Mouse (Mus musculus) liver, adult 2 months (tissue): ENCODE measurements around the gene Slc16a8. TPM values are rescaled to one million over a fixed set of nuclear protein-coding genes. Genes with fewer than 3 reads are reported as not detected.

Source experiments
- DNase-seq: peaks from one replicate; pipeline ENCODE4 v3.0.0-alpha.2; 2011; ENCODE audit warnings: low read depth, low spot score; ENCODE audit errors: extremely low read depth
- H3K27ac ChIP-seq: fragments of 200-500 bp; replicated peaks from 2 replicates; pipeline ENCODE4 v1.5.1; 2012; ENCODE audit warnings: low read depth, mild to moderate bottlenecking, control low read depth, inconsistent platforms, low read length; ENCODE audit not compliant: insufficient read depth
- H3K27me3 ChIP-seq: fragments of 200-500 bp; 2 replicates; pipeline ENCODE4 v1.6.1; 2012; ENCODE audit warnings: mild to moderate bottlenecking, moderate library complexity, low read length, inconsistent platforms; ENCODE audit not compliant: control insufficient read depth, insufficient read depth
- H3K36me3 ChIP-seq: fragments of 200-500 bp; 2 replicates; pipeline ENCODE4 v1.6.1; 2012; ENCODE audit warnings: low read length, inconsistent platforms; ENCODE audit not compliant: control insufficient read depth, insufficient read depth
- H3K4me1 ChIP-seq: fragments of 200-500 bp; 2 replicates; pipeline ENCODE4 v1.6.1; 2011; ENCODE audit warnings: low read length; ENCODE audit not compliant: control insufficient read depth, insufficient read depth
- H3K4me3 ChIP-seq: fragments of 200-500 bp; 2 replicates; pipeline ENCODE4 v1.5.1; 2011; ENCODE audit warnings: low read depth, mild to moderate bottlenecking, control low read depth, low read length, moderate library complexity; ENCODE audit not compliant: insufficient read depth
- H3K79me2 ChIP-seq: fragments of 200-500 bp; 2 replicates; pipeline ENCODE4 v1.6.1; 2012; ENCODE audit warnings: inconsistent platforms, mild to moderate bottlenecking, low read length, moderate library complexity; ENCODE audit not compliant: control insufficient read depth, insufficient read depth
- H3K9ac ChIP-seq: fragments of 200-500 bp; 2 replicates; pipeline ENCODE4 v1.6.1; 2012; ENCODE audit warnings: low read depth, mild to moderate bottlenecking, control low read depth, inconsistent platforms, low read length
- CTCF ChIP-seq: fragments of 200-500 bp; IDR thresholded peaks from 2 replicates; pipeline ENCODE4 v1.5.1; 2011; ENCODE audit warnings: low read depth, low read length, control low read depth
- POLR2A ChIP-seq: fragments of 200-500 bp; IDR thresholded peaks from 2 replicates; pipeline ENCODE4 v1.6.1; 2011; ENCODE audit warnings: low read length, control low read depth; ENCODE audit not compliant: insufficient read depth; ENCODE audit errors: extremely low read depth
- WGBS: fragments of 180-500 bp; shearing (Covaris S2); methylation state at CpG from one replicate; pipeline ENCODE4 v1.1.7; 2018; 5-methylcytosine and 5-hydroxymethylcytosine counted together
- polyA plus RNA-seq: library from polyadenylated mRNA; depleted of rRNA; stranded (reverse); fragments of >200 nt; gene quantifications from 2 replicates; pipeline ENCODE4 v1.2.3, GENCODE M21; 2012; rRNA removed
- total RNA-seq: library from RNA; depleted of rRNA; stranded (reverse); fragments of >200 nt; gene quantifications from 2 replicates; pipeline ENCODE4 v1.2.3, GENCODE M21; 2014; rRNA removed

Gene Slc16a8
- total RNA-seq, result not detected in 2 replicates
- not detected in 2 replicates for polyA plus RNA-seq

- Histone ChIP-seq H3K36me3 (no peaks in the 10 kb centered on the region), H3K4me1 (no peaks in the 10 kb centered on the region), H3K27me3 (peaks cover 2% of the 10 kb centered on the region; the same call in 1 of the 2 replicates), H3K4me3 (no peak within 1 kb of the TSS), H3K79me2 (no peaks in the 10 kb centered on the region), H3K27ac (no peak within 1 kb of the TSS), H3K9ac (no peak within 1 kb of the TSS)
- no peak for TF ChIP-seq CTCF
- TF ChIP-seq POLR2A, result no peak
- no peak for DNase-seq
- 51% methylated on average over 3 of the region's 3 CpGs for WGBS
Observed at GRCm38 (mm10) chr15:79254661-79255060, at the start of gene Slc16a8. Slc16a8 (minus strand) TSS chr15:79254761.

DNA sequence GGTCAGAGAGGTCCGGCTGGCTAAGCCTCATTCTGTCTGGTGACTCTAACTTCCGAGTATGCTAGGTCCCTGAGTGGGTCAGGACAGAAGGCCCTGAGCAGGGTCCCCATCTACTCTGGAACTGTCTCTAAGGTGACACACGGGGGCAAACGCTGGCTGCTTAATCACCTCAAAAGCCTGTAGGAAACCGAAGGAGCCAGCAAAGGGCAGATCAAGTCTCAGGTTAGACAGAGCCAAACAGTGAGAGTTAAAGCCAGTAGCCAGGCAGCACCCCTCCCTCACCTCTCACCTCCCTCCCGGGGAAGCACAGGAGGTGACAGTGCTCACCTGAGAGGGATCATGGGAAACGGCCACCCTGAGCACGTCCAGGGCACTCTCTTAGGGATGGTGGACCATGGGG, 49.2 kb upstream of the Slc16a8 start:
- H3K36me3 ChIP-seq, result no peaks in the 10 kb centered on the region; the same call in 1 of the 2 replicates
- no peak overlapping the region for H3K4me3 ChIP-seq
- DNase-seq, result no peak
- WGBS, result 91% methylated on average over 8 of the region's 8 CpGs
- H3K27ac ChIP-seq, result no peak overlapping the region
- no peaks in the 10 kb centered on the region for H3K27me3 ChIP-seq
- no peak overlapping the region for H3K9ac ChIP-seq
- no peaks in the 10 kb centered on the region for H3K79me2 ChIP-seq
- H3K4me1 ChIP-seq, result no peaks in the 10 kb centered on the region
- TF ChIP-seq CTCF (no peak), POLR2A (no peak)

DNA sequence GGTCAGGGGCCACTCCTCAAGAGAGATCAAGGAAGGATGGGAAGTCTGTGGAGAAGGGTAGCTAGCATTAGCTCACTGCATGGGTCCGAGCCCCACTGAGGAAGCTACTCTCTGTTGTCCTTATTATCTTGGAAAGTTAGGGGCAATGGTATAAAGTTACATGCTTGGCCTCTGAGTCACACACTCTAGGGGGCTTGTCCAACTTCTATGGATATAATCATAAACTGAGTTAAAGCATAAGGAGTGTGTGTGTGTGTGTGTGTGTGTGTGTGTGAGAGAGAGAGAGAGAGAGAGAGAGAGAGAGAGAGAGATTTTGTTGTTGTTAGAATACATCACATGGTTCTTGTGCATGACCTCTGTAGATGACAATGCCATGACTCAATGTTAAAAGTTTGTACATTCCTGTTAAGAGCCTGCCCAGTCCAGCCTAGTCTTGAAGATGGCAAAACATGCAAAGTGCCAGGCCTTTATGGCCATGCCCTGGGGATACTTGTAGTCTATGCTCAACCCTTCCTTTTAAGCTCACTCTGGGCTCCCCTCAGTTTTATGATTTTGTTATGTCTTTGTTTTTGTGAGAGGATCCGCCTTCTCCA, 45.1 kb upstream of the Slc16a8 start:
- no peak for TF ChIP-seq POLR2A
- H3K4me3 ChIP-seq, result no peak overlapping the region
- WGBS, result 96% methylated on average over 2 of the region's 2 CpGs
- H3K9ac ChIP-seq, result no peak overlapping the region
- H3K79me2 ChIP-seq, result no peaks in the 10 kb centered on the region
- no peaks in the 10 kb centered on the region; the same call in 1 of the 2 replicates for H3K36me3 ChIP-seq
- no peaks in the 10 kb centered on the region for H3K27me3 ChIP-seq
- no peak for DNase-seq
- no peak overlapping the region for H3K27ac ChIP-seq
- H3K4me1 ChIP-seq, result no peaks in the 10 kb centered on the region

GRCm38 (mm10) chr15:79298553-79298952, 44.0 kb upstream of the Slc16a8 start:
- Histone ChIP-seq H3K4me3 (no peak overlapping the region), H3K36me3 (no peaks in the 10 kb centered on the region; the same call in 1 of the 2 replicates), H3K4me1 (no peaks in the 10 kb centered on the region), H3K27me3 (no peaks in the 10 kb centered on the region), H3K79me2 (no peaks in the 10 kb centered on the region), H3K9ac (no peak overlapping the region), H3K27ac (no peak overlapping the region)
- DNase-seq, result no peak
- 98% methylated on average over 6 of the region's 6 CpGs for WGBS
- TF ChIP-seq POLR2A (no peak), CTCF (no peak)

DNA sequence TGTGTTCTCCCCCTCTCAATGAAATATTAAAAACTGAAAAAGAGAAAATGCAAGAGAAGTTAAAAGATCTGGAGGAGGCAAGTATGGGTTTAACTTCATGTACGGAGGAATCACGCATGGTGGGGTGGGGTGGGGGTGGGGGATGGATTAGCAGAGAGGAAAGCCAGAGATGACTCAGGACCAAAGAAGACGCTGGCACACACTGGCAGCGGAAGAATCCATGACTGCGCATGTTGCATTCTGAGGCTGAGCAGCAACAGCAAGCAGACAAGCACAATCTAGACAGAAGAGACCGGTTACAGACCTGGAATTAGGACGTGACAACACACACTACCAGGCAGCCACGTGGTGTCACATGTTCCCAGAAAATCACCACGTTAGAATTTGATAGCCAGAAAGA, 38.2 kb upstream of the Slc16a8 start:
- Histone ChIP-seq H3K79me2 (no peaks in the 10 kb centered on the region), H3K9ac (no peak overlapping the region), H3K36me3 (peaks cover 2% of the 10 kb centered on the region; the same call in 1 of the 2 replicates), H3K27me3 (no peaks in the 10 kb centered on the region), H3K4me3 (no peak overlapping the region), H3K27ac (no peak overlapping the region), H3K4me1 (no peaks in the 10 kb centered on the region)
- TF ChIP-seq CTCF, result no peak
- no peak for TF ChIP-seq POLR2A
- 91% methylated on average over 9 of the region's 9 CpGs for WGBS
- DNase-seq, result no peak

GRCm38 (mm10) chr15:79290340-79290739, 35.8 kb upstream of the Slc16a8 start:
- Histone ChIP-seq H3K9ac (no peak overlapping the region), H3K4me1 (no peaks in the 10 kb centered on the region), H3K27me3 (no peaks in the 10 kb centered on the region), H3K79me2 (no peaks in the 10 kb centered on the region), H3K36me3 (peaks cover 2% of the 10 kb centered on the region; the same call in 1 of the 2 replicates), H3K27ac (no peak overlapping the region), H3K4me3 (no peak overlapping the region)
- no peak for DNase-seq
- WGBS, result 97% methylated on average over 3 of the region's 3 CpGs
- TF ChIP-seq POLR2A, result no peak
- TF ChIP-seq CTCF, result no peak
